Mouse (Mus musculus): ENCODE data around the gene Tbc1d10c. TPM values are rescaled to one million over a fixed set of nuclear protein-coding genes. Genes with fewer than 3 reads are reported as not detected.

The Tbc1d10c gene
- polyA plus RNA-seq, 1 experiment = 0.98 TPM

- Histone ChIP-seq H3K36me3 (ENCODE audit: control insufficient read depth, insufficient read depth, low read length) (no peaks in the 10 kb centered on the region), H3K27ac (ENCODE audit: control insufficient read depth, insufficient read depth, low read depth, low read length) (no peak overlapping the region), H3K4me1 (ENCODE audit: control insufficient read depth, insufficient read depth, low read length) (peaks cover 7% of the 10 kb centered on the region), H3K27me3 (ENCODE audit: control insufficient read depth, insufficient read depth, low read length) (no peaks in the 10 kb centered on the region), H3K4me3 (ENCODE audit: control insufficient read depth, low read depth, low read length) (no peak overlapping the region)
- no peak for TF ChIP-seq POLR2A (IDR thresholded peaks at IDR 0.05; ENCODE audit: control insufficient read depth, low read depth, low read length)
- peak; percentile 83 for TF ChIP-seq CTCF (IDR thresholded peaks at IDR 0.05; ENCODE audit: control insufficient read depth, insufficient read depth, insufficient replicate concordance, low read depth, low read length)
Observed at GRCm38 (mm10) chr19:4206971-4207370, 15.9 kb upstream of the Tbc1d10c start.

DNA sequence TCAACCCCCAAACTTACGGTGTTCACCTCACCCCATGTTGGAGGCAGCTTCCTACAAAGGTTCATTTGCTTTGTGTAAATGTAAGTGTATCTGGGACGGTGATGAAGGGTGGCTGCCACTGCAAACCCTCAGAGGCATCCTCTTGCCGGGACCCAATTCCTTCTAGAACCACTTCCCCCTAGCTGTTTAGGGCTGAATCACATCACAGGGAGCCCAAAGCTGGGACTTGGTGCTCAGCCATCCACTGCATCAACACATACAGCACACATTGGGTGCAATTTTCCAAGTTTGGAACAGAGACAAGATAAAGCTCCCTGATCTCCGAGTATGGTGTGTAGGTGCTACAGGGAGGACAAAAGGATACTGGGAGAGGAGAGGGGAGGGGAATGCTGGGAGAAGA is 13.8 kb upstream of the Tbc1d10c start:
- Histone ChIP-seq H3K27ac (ENCODE audit: control insufficient read depth, insufficient read depth, low read depth, low read length) (no peak overlapping the region), H3K36me3 (ENCODE audit: control insufficient read depth, insufficient read depth, low read length) (no peaks in the 10 kb centered on the region), H3K4me1 (ENCODE audit: control insufficient read depth, insufficient read depth, low read length) (peaks cover 20% of the 10 kb centered on the region), H3K4me3 (ENCODE audit: control insufficient read depth, low read depth, low read length) (no peak overlapping the region), H3K27me3 (ENCODE audit: control insufficient read depth, insufficient read depth, low read length) (no peaks in the 10 kb centered on the region)
- TF ChIP-seq CTCF (IDR thresholded peaks at IDR 0.05; ENCODE audit: control insufficient read depth, insufficient read depth, insufficient replicate concordance, low read depth, low read length) (no peak), POLR2A (IDR thresholded peaks at IDR 0.05; ENCODE audit: control insufficient read depth, low read depth, low read length) (no peak)

GRCm38 (mm10) chr19:4203604-4204326 is 12.7 kb upstream of the Tbc1d10c start:
- no peak overlapping the region for H3K4me3 ChIP-seq (ENCODE audit: control insufficient read depth, low read depth, low read length)
- TF ChIP-seq POLR2A (IDR thresholded peaks at IDR 0.05; ENCODE audit: control insufficient read depth, low read depth, low read length) = no peak
- no peak for TF ChIP-seq CTCF (IDR thresholded peaks at IDR 0.05; ENCODE audit: control insufficient read depth, insufficient read depth, insufficient replicate concordance, low read depth, low read length)
- no peaks in the 10 kb centered on the region for H3K36me3 ChIP-seq (ENCODE audit: control insufficient read depth, insufficient read depth, low read length)
- no peak overlapping the region for H3K27ac ChIP-seq (ENCODE audit: control insufficient read depth, insufficient read depth, low read depth, low read length)
- no peaks in the 10 kb centered on the region for H3K27me3 ChIP-seq (ENCODE audit: control insufficient read depth, insufficient read depth, low read length)
- peaks cover 19% of the 10 kb centered on the region for H3K4me1 ChIP-seq (ENCODE audit: control insufficient read depth, insufficient read depth, low read length)

GRCm38 (mm10) chr19:4203148-4203547 is 12.1 kb upstream of the Tbc1d10c start:
- Histone ChIP-seq H3K27ac (ENCODE audit: control insufficient read depth, insufficient read depth, low read depth, low read length) (no peak overlapping the region), H3K27me3 (ENCODE audit: control insufficient read depth, insufficient read depth, low read length) (no peaks in the 10 kb centered on the region), H3K4me3 (ENCODE audit: control insufficient read depth, low read depth, low read length) (no peak overlapping the region), H3K4me1 (ENCODE audit: control insufficient read depth, insufficient read depth, low read length) (peaks cover 18% of the 10 kb centered on the region), H3K36me3 (ENCODE audit: control insufficient read depth, insufficient read depth, low read length) (no peaks in the 10 kb centered on the region)
- TF ChIP-seq POLR2A (IDR thresholded peaks at IDR 0.05; ENCODE audit: control insufficient read depth, low read depth, low read length) = no peak
- no peak for TF ChIP-seq CTCF (IDR thresholded peaks at IDR 0.05; ENCODE audit: control insufficient read depth, insufficient read depth, insufficient replicate concordance, low read depth, low read length)

- Histone ChIP-seq H3K27me3 (ENCODE audit: control insufficient read depth, insufficient read depth, low read length) (no peaks in the 10 kb centered on the region), H3K4me3 (ENCODE audit: control insufficient read depth, low read depth, low read length) (peak overlapping the region; percentile 89), H3K27ac (ENCODE audit: control insufficient read depth, insufficient read depth, low read depth, low read length) (no peak overlapping the region), H3K4me1 (ENCODE audit: control insufficient read depth, insufficient read depth, low read length) (peaks cover 18% of the 10 kb centered on the region), H3K36me3 (ENCODE audit: control insufficient read depth, insufficient read depth, low read length) (no peaks in the 10 kb centered on the region)
- no peak for TF ChIP-seq CTCF (IDR thresholded peaks at IDR 0.05; ENCODE audit: control insufficient read depth, insufficient read depth, insufficient replicate concordance, low read depth, low read length)
- no peak for TF ChIP-seq POLR2A (IDR thresholded peaks at IDR 0.05; ENCODE audit: control insufficient read depth, low read depth, low read length)
Observed at GRCm38 (mm10) chr19:4202149-4202548, 11.1 kb upstream of the Tbc1d10c start.

GRCm38 (mm10) chr19:4201291-4201909 is 10.3 kb upstream of the Tbc1d10c start, which contains the start of gene Rad9a:
Gene Rad9a (minus strand): TSS chr19:4201662.
- peak within 1 kb of the TSS; percentile 89 for H3K4me3 ChIP-seq (ENCODE audit: control insufficient read depth, low read depth, low read length)
- TF ChIP-seq CTCF (IDR thresholded peaks at IDR 0.05; ENCODE audit: control insufficient read depth, insufficient read depth, insufficient replicate concordance, low read depth, low read length) (no peak), POLR2A (IDR thresholded peaks at IDR 0.05; ENCODE audit: control insufficient read depth, low read depth, low read length) (peak; percentile 59; the same call in 1 of the 2 replicates)
- H3K4me1 ChIP-seq (ENCODE audit: control insufficient read depth, insufficient read depth, low read length) = peaks cover 18% of the 10 kb centered on the region
- H3K27ac ChIP-seq (ENCODE audit: control insufficient read depth, insufficient read depth, low read depth, low read length) = peak within 1 kb of the TSS; percentile 33; the same call in 1 of the 2 replicates
- H3K36me3 ChIP-seq (ENCODE audit: control insufficient read depth, insufficient read depth, low read length) = no peaks in the 10 kb centered on the region
- H3K27me3 ChIP-seq (ENCODE audit: control insufficient read depth, insufficient read depth, low read length) = no peaks in the 10 kb centered on the region

GRCm38 (mm10) chr19:4197180-4197579 is 6.1 kb upstream of the Tbc1d10c start:
- H3K36me3 ChIP-seq (ENCODE audit: control insufficient read depth, insufficient read depth, low read length) = no peaks in the 10 kb centered on the region
- peaks cover 22% of the 10 kb centered on the region for H3K4me1 ChIP-seq (ENCODE audit: control insufficient read depth, insufficient read depth, low read length)
- H3K27ac ChIP-seq (ENCODE audit: control insufficient read depth, insufficient read depth, low read depth, low read length) = no peak overlapping the region

More at GRCm38 (mm10) chr19:4197180-4197579, 6.1 kb upstream of the Tbc1d10c start:
- H3K4me3 ChIP-seq (ENCODE audit: control insufficient read depth, low read depth, low read length) = no peak overlapping the region
- no peaks in the 10 kb centered on the region for H3K27me3 ChIP-seq (ENCODE audit: control insufficient read depth, insufficient read depth, low read length)
- TF ChIP-seq POLR2A (IDR thresholded peaks at IDR 0.05; ENCODE audit: control insufficient read depth, low read depth, low read length) (no peak), CTCF (IDR thresholded peaks at IDR 0.05; ENCODE audit: control insufficient read depth, insufficient read depth, insufficient replicate concordance, low read depth, low read length) (no peak)
